Mouse (Mus musculus): Measurements from ENCODE around the gene B3gnt2.

B3gnt2 gene

DNA sequence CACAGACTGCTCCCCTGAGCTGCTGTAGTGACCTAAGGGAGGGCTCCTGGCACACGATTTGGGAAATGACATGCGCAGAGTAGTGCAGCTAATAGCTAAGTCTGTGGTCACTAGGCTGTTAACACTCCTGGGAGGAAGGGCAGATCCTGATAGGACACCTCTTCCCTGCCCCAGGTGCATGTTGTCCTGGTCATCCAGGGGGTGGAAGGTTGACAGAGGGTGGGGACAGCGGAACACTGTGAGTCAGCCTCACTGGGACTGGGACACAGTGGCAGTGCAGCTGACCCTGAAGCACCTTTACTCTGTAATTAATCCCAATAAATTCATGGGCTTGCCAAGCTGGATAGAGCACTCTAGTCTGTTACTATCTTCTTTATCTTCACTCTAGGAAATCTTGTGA lies 39.5 kb downstream of the B3gnt2 start:
- no peak for TF ChIP-seq GATA4 (IDR thresholded peaks at IDR 0.05; ENCODE audit: insufficient replicate concordance, low read length)

DNA sequence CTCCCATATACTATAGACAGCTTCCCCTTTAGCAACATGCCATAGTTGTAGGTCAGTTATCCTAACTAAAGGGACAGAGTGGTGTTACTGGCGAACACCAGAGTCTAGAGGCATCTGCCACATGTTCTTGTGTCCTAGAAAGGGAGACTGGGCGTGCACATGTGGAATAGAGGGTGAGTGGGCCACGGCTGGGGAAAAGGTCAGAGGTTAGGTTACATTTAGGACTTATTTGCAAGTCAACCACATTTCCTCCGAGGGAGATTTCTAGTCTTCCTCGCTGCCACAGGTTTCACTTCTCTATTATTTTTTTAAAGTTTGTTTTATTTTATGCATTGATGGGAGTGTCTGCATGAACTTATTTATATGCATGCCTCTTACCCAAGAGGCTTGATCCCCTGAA lies 42.4 kb downstream of the B3gnt2 start:
- TF ChIP-seq GATA4 (IDR thresholded peaks at IDR 0.05; ENCODE audit: insufficient replicate concordance, low read length): no peak

DNA sequence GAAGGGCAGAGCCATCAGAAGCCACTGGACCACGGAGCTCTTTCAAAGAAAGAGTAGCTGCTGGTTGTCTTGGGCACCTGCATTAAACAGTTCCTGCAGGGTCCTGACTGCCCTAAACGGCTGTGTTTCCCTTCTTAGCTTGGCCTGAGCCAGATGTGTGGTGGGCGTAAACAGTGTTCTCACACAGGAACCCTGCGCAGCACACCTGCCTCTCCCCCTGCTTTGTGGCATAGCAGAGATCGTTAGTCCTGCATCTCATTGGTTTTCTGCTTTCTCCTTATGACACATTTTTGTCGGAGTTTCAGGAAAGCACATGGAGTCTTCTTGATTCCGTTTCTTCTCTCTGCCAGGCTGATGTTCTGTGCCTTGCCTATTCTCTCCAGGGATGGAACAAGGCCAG lies 44.9 kb downstream of the B3gnt2 start:
- TF ChIP-seq GATA4 (IDR thresholded peaks at IDR 0.05; ENCODE audit: insufficient replicate concordance, low read length): no peak

DNA sequence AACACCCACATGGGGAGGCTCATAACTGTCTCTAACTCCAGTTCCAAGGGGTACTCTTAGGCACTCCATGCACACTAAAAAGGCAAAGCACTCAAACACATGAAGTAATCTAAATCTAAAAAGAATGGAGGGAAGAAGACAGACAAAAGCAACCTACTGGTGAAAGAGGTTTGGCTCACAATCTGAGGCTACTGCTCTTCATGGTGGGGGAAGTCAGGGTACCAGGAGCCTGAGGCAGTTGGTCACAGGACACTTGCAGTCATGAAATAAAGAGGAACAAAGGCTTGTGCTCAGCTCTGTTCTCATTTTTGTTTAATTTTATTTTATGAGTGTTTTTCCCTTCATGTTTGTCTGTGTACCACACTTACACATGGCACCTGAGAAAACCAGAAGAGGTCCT lies 45.6 kb downstream of the B3gnt2 start:
- TF ChIP-seq GATA4 (IDR thresholded peaks at IDR 0.05; ENCODE audit: insufficient replicate concordance, low read length): no peak

DNA sequence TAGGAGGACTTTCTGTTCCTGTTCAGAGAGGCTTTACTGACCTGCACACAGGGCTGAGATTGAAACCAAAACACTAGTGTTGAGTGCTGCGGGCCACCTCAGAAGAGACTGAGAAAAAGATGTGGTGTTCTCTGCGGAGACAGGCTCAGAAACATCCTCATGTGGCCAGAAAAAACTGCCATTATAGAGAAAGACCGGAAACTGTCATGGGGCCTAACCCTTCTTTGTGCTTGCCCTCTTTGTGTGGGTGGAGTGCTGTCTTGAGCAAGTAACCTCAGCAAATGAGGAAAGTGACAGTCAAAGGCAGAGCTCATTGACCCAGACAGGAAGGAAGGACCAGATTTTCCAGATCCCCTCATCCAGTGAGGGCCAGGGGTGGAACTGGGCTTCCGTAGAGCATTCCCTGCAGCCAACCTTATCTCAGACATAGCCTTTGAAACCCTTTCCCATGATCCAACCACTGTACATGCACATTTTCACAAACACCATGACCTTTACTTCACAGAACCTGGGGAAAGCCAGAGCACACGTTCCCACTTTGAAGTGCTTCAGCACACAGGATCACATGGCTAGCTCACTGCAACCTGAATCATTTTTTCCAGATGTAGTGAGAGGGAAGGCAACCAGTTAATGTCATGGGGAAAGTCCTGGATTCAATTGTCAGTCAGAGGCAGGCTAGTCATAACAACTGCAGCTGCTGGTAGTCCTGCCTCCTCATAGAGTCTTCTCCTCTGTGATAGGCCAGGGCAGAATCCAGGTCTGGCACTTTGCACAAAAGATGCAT lies 46.6 kb downstream of the B3gnt2 start:
- peak; percentile 36; the same call in 1 of the 2 replicates for TF ChIP-seq GATA4 (IDR thresholded peaks at IDR 0.05; ENCODE audit: insufficient replicate concordance, low read length)

DNA sequence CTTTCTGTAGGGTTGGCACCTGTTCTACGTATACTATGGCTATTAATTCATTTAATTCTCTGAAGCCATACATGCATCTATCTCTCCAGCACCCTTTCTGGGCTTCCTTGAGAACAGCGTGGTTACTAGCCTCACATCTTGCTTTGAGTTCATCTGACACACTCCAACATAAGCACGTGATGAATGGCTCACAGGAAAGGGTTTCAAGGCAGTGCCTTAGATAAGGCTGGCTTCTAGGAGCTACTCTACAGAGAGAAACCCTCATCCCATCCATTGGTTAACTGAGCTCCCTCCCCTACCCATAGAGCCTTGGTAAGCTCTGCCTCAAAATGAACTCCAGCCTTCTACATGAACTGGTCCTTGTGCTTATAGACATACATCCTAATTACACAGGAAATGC lies 47.3 kb downstream of the B3gnt2 start:
- no peak for TF ChIP-seq GATA4 (IDR thresholded peaks at IDR 0.05; ENCODE audit: insufficient replicate concordance, low read length)

DNA sequence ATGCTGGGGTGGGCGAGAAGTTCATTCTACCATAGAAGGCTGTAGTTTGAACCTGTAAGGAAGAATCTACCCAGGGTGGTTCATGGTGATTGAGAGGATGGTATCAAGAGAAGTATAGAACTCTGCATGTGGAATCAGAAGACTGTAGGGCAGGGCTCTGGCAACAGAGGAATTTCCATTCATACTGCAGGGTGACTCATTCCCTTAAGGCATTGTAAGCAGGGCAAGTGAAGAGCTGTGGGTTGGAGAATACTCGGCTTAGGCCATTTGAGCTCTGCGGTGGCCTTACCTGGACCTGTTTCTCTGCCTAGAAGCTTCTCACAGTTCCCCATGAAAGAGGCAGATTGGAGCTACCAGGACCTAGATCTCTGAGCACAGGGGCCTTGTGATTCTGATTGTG lies 49.3 kb downstream of the B3gnt2 start:
- no peak for TF ChIP-seq GATA4 (IDR thresholded peaks at IDR 0.05; ENCODE audit: insufficient replicate concordance, low read length)

DNA sequence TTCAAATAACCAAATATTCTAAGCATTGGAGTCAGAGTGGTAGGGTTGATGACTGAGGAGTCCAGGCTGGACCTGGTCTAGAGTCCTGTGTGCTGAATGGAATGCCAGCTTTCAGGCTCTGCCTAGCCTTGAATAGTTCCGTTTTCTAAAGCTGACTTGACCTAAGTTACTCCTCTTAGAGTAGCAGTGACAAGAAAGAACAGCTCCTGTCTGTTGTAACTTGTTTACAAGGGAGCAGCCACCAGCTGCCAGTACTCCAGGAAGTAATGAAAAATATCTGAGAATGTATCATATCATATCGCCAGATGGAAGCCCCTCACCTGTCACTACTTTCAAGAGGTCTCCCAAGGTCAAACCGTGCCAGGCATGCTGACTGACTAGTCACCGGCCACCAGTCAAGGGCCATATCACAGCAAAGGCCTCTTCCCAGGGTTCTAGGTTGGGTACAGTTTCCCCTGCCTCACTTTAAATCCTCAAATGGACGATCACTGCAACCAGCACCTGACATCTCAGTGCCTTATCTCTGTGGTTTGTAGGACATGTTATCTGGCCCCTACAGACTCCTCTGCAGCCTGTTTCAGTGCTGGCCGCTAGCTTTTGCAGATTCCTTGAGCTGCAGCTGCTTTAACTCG lies 51.2 kb downstream of the B3gnt2 start:
- TF ChIP-seq GATA4 (IDR thresholded peaks at IDR 0.05; ENCODE audit: insufficient replicate concordance, low read length): no peak

DNA sequence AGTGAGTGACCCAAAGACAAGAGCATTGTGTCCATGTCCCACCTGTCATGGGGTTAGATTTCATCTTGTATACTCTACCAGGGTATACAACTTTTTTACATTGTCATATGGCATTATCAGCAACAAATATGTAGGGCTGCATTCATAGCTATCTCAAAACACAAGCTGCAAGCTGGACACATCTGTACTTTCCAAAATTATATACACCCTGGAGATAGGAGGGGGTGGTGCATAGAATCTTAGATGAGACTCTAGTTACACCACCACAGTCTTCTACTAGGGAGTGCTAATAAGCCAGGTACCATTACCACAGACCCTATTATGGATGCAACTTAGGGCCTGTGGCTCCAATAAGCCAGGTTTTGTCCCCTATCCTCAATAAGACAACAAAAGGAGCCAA lies 52.7 kb downstream of the B3gnt2 start:
- TF ChIP-seq GATA4 (IDR thresholded peaks at IDR 0.05; ENCODE audit: insufficient replicate concordance, low read length): no peak

DNA sequence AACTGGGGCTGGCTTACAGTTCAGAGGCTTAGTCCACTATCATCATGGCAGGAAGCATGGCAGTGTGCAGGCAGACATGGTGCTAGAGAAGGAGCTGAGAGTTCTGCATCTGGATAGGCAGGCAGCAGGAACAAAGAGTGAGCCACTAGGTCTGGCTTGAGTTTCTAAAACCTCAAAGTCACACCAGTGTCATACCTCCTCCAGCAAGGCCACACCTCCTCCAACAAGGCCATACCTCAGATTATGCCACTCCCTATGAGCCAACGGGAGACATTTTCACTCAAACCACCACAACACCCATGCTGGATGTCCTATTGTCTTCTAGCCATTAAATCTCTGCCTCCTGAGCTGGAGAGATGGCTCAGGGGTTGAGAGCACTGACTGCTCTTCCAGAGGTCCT lies 55.6 kb downstream of the B3gnt2 start:
- no peak for TF ChIP-seq GATA4 (IDR thresholded peaks at IDR 0.05; ENCODE audit: insufficient replicate concordance, low read length)

DNA sequence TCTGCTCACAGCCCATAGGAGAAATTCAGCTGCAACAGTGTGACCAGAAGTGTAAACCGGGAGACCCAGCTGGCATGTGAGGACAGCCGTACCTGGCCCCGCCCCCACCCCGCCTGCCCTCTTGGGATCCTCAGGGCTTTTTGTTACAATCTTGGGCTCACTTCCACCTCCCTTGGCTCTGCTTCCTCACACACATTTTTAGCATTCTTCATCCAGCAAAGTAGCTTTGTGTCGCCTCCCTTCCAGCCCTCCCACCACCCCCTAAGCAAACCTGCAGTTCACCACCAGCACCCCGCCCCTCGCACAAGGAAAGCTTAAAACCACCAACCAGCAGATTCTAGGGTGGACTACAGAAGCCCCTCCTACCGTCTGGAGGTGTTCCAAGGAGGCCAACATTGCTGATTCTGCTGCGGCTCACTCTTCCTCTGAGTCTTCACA lies 60.8 kb downstream of the B3gnt2 start:
- TF ChIP-seq GATA4 (IDR thresholded peaks at IDR 0.05; ENCODE audit: insufficient replicate concordance, low read length): no peak

DNA sequence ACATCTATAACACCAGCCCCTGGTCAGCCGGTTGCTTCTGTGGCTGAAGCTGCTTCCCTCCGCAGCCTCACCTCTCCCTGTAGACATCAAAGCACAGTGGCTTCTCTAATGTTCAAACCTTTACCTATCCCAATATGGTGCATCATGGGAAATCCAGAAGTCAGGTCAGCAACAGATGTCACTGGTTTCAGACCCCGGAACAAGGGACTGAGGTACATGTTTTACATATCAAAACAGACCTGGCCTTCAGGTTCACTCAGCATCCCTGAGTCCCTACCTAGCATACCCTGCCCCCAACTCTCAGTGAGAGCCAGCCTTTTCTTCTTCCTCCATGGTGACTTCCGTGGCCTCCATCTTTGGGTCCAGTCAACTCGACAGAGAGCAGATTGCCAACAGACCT lies 61.8 kb downstream of the B3gnt2 start:
- no peak for TF ChIP-seq GATA4 (IDR thresholded peaks at IDR 0.05; ENCODE audit: insufficient replicate concordance, low read length)

DNA sequence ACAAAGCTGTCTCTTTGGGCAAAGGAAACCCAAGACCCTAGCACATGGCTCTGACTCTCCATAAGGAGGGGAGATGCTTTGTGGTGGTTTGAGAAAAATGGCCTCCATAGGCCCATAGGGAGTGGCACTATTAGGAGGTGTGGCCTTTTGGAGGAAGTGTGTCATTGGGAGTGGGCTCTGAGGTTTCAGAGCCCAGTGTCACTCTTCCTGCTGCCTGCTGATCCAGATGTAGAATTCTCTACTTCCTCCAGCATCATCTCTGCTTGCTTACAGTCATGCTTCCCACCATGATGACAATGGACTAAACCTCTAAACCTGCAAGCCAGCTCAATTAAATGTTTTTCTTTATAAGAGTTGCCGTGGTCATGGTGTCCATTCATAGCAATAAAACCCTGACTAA lies 66.0 kb downstream of the B3gnt2 start:
- TF ChIP-seq GATA4 (IDR thresholded peaks at IDR 0.05; ENCODE audit: insufficient replicate concordance, low read length): no peak

DNA sequence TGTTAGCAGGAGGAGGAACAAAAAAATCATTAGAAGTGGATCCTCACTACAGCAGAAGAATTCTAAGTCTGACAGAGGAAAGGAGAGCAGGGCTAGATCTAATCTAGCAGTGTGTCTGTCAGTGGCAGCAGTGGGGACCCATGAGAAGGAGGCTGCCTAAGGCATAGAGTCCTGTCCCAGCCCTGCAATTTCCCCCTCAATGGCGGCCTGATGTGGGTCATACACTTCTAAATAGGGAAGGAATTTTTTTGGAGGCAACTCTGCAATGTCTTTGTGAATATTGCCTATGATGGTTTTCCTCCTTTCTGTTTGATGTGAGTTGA lies 66.9 kb downstream of the B3gnt2 start:
- no peak for TF ChIP-seq GATA4 (IDR thresholded peaks at IDR 0.05; ENCODE audit: insufficient replicate concordance, low read length)

DNA sequence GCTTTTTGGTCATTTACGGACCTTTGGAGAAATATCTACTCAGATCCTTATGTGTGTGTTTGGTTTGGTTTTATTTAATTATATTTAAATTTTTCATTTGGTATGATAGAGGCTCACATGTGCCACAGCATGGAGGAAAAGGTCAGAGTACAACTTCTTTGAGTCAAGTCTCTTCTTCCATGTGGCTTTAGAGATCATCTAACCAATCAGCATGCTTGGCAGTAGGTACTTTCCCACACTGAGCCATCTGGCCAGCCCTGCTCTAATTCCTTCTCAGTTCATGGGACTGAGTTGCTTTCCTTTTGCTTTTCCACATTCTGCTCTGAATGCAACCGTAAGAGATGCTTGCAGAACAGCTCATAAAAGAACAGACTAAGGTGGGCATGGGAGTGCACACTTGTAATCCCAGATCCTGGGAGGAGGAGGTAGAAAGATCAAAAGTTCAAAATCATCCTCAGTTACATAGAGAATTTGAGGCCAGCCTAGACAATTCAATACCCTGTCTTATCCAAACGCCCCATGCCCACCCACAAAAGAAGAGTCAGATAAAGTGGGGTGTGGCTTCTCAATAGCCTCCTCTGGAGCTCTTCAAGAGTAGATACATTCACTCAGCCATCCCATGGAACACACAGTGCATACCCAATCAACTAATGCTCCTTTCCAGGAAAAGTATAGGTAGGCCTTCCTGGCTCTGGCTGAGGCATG lies 67.4 kb downstream of the B3gnt2 start:
- no peak for TF ChIP-seq GATA4 (IDR thresholded peaks at IDR 0.05; ENCODE audit: insufficient replicate concordance, low read length)

DNA sequence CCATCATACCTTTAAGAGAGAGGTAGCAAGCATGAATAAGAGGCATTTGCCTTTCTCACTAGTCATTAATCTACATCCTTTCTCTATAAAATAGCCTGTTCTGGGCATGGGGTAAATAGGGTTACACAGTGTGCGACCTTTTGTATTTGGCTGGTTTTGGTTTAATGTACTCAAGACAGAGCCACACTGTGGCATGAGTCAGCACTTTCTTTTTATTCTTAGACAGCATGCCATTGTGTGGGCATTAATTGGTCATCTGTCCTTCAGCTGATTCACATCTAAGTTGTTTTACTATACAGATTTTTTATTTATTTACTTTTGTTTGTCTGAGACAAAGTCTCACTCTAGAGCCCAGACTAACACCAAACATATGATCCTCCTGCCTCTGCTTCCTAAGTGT lies 68.6 kb downstream of the B3gnt2 start:
- no peak for TF ChIP-seq GATA4 (IDR thresholded peaks at IDR 0.05; ENCODE audit: insufficient replicate concordance, low read length)

All from liver, adult (tissue).